Mouse (Mus musculus) central nervous system, embryonic 14 days (tissue): ENCODE measurements around the gene Xlr4a. TPM values are rescaled to one million over a fixed set of nuclear protein-coding genes. Genes with fewer than 3 reads are reported as not detected.

Experiments
- polyA plus RNA-seq: library from polyadenylated mRNA; depleted of rRNA; stranded (reverse); fragments of >200 nt; gene quantifications from 2 replicates; pipeline ENCODE4 v1.2.3, GENCODE M21; 2012; rRNA removed

Gene Xlr4a
- 0.81 and 0.97 TPM in 2 replicates for polyA plus RNA-seq

DNA sequence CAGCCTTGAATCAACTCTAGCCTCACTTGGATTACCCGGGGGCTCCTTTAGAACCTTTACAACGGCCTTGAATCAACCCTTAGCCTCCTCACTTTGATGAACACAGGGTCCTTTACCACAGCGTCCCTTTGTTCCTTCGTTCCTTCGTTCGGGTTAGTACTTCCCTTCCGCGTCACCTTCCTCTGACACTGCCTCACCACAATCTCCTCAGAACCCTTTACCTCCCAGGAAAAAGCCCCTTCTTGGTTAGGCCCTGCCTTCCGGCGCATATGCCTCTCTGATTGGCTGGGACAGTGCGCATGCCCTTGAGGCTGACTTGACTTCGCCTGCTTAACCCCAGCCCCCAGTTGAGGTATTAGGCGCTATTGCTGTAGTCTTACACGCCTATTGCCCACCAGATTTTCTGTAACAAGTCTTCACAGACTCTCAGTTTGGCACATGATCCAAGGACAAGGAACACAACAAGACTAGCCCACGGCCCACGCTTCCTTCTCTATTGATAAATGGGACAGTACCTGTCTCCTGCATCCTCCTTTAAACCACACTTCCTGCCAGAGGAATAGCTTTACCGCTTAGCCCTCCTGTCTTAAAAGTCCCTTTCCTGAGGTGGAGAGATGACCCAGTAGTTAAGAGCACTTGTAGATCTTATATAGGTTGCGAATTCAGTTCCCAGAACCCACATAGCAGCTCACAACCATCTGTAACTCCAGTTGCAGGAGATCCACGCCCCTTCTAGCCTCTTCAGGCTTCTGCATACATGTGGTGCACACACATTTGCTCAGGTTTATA lies at the start of gene Xlr4a:
TSS of gene Xlr4a (minus strand) at position 212 of the 789 bp plus-strand sequence.

DNA sequence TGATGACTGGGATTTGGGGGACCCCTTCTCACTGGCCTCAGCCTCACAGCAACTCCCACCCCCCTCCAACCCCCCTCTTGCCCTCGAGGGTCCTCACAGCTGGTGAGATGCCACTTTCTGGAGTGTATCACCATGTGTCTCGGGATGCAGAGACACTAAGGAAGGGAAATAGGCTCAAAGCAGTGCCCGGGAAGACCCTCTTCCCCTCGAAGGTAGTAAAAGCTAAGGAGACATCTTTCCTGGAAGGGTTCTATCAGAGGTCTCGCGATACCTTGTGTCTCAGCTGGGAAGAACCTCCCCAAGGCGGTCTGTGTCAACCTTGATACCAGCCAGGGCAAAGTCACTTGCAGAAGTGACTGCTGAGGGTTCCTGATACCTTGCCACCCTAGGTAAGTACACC lies 34.5 kb upstream of the Xlr4a start, which contains the start of gene Gm14685:
TSS of gene Gm14685 (plus strand) at position 301 of the 400 bp plus-strand sequence.

DNA sequence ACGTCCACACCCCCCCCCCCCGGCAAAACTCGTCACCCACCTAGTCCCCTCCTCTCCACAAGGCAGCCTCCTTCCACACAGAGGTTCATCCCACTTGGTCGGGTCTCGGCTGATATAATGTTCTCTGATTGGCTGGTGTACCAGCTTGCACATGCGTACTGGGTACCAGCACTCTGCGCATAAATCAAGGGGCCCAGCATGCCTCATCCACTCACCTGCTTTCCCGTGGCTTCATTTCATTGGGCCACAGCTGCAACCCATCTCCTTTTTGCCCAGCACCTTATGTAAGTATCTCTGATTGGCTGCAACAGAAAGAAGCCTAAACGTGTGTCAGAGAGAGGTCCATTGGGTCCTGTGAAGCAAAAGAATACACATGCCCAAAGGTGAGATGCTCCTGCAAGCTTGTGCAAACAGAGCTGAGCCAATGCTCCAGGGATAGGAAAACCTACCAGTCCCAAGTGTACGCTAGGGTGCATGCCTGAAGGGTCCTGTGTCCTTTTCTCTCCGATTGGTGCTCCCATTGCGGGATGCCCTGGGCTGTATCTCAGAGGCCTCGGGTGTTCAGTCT lies 14.7 kb upstream of the Xlr4a start, which contains the start of gene Xlr3a:
TSS of gene Xlr3a (minus strand) at position 155 of the 568 bp plus-strand sequence.

GRCm38 (mm10) chrX:73064415-73064793 lies 17.9 kb downstream of the Xlr4a start, which contains the start of gene Pnma3:
Gene Pnma3 (plus strand): TSS chrX:73064787.

GRCm38 (mm10) chrX:73037003-73037402 lies 45.3 kb downstream of the Xlr4a start, which contains the start of gene Pnma5:
Gene Pnma5 (minus strand): TSS chrX:73037103.

Other genes starting within 250 kb of the Xlr4a start
- 38.0 and 42.2 TPM in 2 replicates for gene Cetn2, start 164.1 kb downstream of the Xlr4a start, polyA plus RNA-seq
- gene Nsdhl, start 163.9 kb downstream of the Xlr4a start, polyA plus RNA-seq: 39.4 and 46.2 TPM in 2 replicates
- gene Zfp185, start 95.1 kb downstream of the Xlr4a start, polyA plus RNA-seq: 1.7 and 6.1 TPM in 2 replicates
- gene Pnma5, start 45.4 kb downstream of the Xlr4a start, polyA plus RNA-seq: 0.05 and 0.14 TPM in 2 replicates
- gene Pnma3, start 17.7 kb downstream of the Xlr4a start, polyA plus RNA-seq: 12.2 and 12.7 TPM in 2 replicates
- gene Xlr3a, start 14.6 kb upstream of the Xlr4a start, polyA plus RNA-seq: 3.7 and 4.6 TPM in 2 replicates
- 0.65 and 0.87 TPM in 2 replicates for gene Gm14685, start 34.6 kb upstream of the Xlr4a start, polyA plus RNA-seq
- not detected in 2 replicates for gene Xlr5b, start 66.3 kb upstream of the Xlr4a start, polyA plus RNA-seq
- gene DXBay18, start 67.0 kb upstream of the Xlr4a start, polyA plus RNA-seq: 0.38 and 0.63 TPM in 2 replicates
- not detected in 2 replicates for gene Spin2d, start 94.5 kb upstream of the Xlr4a start, polyA plus RNA-seq
- 10.9 and 11.3 TPM in 2 replicates for gene Xlr3b, start 109.7 kb upstream of the Xlr4a start, polyA plus RNA-seq
- gene Xlr4b, start 131.9 kb upstream of the Xlr4a start, polyA plus RNA-seq: 0.57 and 0.91 TPM in 2 replicates
- gene F8a, start 145.8 kb upstream of the Xlr4a start, polyA plus RNA-seq: 13.4 and 14.4 TPM in 2 replicates
- 0.29 and 0.49 TPM in 2 replicates for gene Xlr4c, start 160.7 kb upstream of the Xlr4a start, polyA plus RNA-seq
- gene Xlr3c, start 182.9 kb upstream of the Xlr4a start, polyA plus RNA-seq: 0.14 and 0.16 TPM in 2 replicates
- gene Xlr5a, start 210.5 kb upstream of the Xlr4a start, polyA plus RNA-seq: 0.05 TPM in 1 of 2 replicates, not detected in the other
- gene Xlr5c, start 210.5 kb upstream of the Xlr4a start, polyA plus RNA-seq: not detected in 2 replicates